Mouse (Mus musculus) MEL (cell line): ENCODE data around the gene Ccdc157. TPM values are rescaled to one million over a fixed set of nuclear protein-coding genes. Genes with fewer than 3 reads are reported as not detected.
"Not testable (repeated sequence)": the region's sequence is repeated elsewhere in the genome, so short reads cannot be mapped to it uniquely, and the experiment has no call there.

Source experiments
- DNase-seq: peaks from one replicate; pipeline ENCODE4 v3.0.0; 2011; ENCODE audit warnings: low read depth, low spot score
- H3K27ac ChIP-seq: 2 replicates; pipeline ENCODE4 v1.5.1; 2012; ENCODE audit warnings: low read depth, mild to moderate bottlenecking, control low read depth, low read length, moderate library complexity; ENCODE audit not compliant: control insufficient read depth
- H3K27me3 ChIP-seq, 2 experiments: fragments of 150-350 bp in 1 of 2; sonication (generic) in 1 of 2; 2 replicates each; pipeline ENCODE4 v1.6.1; 2012; ENCODE audit warnings: low read length in 2 of 2, mild to moderate bottlenecking in 2 of 2, improper control_type of control experiment in 1 of 2, moderate library complexity in 1 of 2; ENCODE audit not compliant: insufficient read depth in 2 of 2, control insufficient read depth in 1 of 2
- H3K36me3 ChIP-seq, 2 experiments: 2 replicates each; pipeline ENCODE4 v1.6.1; 2012 to 2014; ENCODE audit warnings: low read length in 2 of 2, improper control_type of control experiment in 1 of 2, inconsistent platforms in 1 of 2, mild to moderate bottlenecking in 1 of 2; ENCODE audit not compliant: insufficient read depth in 2 of 2, control insufficient read depth in 1 of 2
- H3K4me1 ChIP-seq, 2 experiments: fragments of 150-350 bp in 1 of 2; sonication (generic) in 1 of 2; 2 replicates each; pipeline ENCODE4 v1.6.1; 2012; ENCODE audit warnings: low read length in 2 of 2, improper control_type of control experiment in 1 of 2, mild to moderate bottlenecking in 1 of 2; ENCODE audit not compliant: insufficient read depth in 2 of 2, control insufficient read depth in 1 of 2
- H3K4me3 ChIP-seq, 2 experiments: fragments of 150-350 bp in 1 of 2; sonication (generic) in 1 of 2; 2 replicates each; pipeline ENCODE4 v1.5.1; 2012; ENCODE audit warnings: low read depth in 2 of 2, low read length in 2 of 2, mild to moderate bottlenecking in 2 of 2, moderate library complexity in 2 of 2, control low read depth in 1 of 2, improper control_type of control experiment in 1 of 2; ENCODE audit not compliant: control insufficient read depth in 1 of 2, insufficient read depth in 1 of 2
- H3K79me2 ChIP-seq: 2 replicates; pipeline ENCODE4 v1.6.1; 2012; ENCODE audit warnings: mild to moderate bottlenecking, low read length, moderate library complexity; ENCODE audit not compliant: control insufficient read depth, poor library complexity, insufficient read depth
- H3K9ac ChIP-seq: 2 replicates; pipeline ENCODE4 v1.6.1; 2012; ENCODE audit warnings: low read depth, mild to moderate bottlenecking, control low read depth, low read length, moderate library complexity; ENCODE audit not compliant: control insufficient read depth, poor library complexity, severe bottlenecking
- H3K9me3 ChIP-seq: fragments of 150-350 bp; sonication (generic); replicated peaks from 2 replicates; pipeline ENCODE4 v1.6.1; 2012; ENCODE audit warnings: mild to moderate bottlenecking, low read length, improper control_type of control experiment, moderate library complexity; ENCODE audit not compliant: insufficient read depth
- BHLHE40 ChIP-seq: IDR thresholded peaks from 2 replicates; pipeline ENCODE4 v1.6.1; 2012; ENCODE audit warnings: low read depth, mild to moderate bottlenecking, inconsistent platforms, low read length, improper control_type of control experiment, borderline replicate concordance
- CTCF ChIP-seq, 3 experiments: IDR thresholded peaks in 2 of 3; conservative IDR thresholded peaks in 1 of 3; 2 replicates each; pipeline ENCODE4 v1.5.1; 2011 to 2012; ENCODE audit warnings: low read length in 3 of 3, low read depth in 2 of 3, mild to moderate bottlenecking in 2 of 3, improper control_type of control experiment in 1 of 3, inconsistent platforms in 1 of 3, mixed read lengths in 1 of 3, moderate library complexity in 1 of 3; ENCODE audit not compliant: control insufficient read depth in 1 of 3, insufficient read depth in 1 of 3, poor library complexity in 1 of 3, severe bottlenecking in 1 of 3
- E2F4 ChIP-seq: IDR thresholded peaks from 2 replicates; pipeline ENCODE4 v1.6.1; 2011; ENCODE audit warnings: low read depth, low read length, improper control_type of control experiment, borderline replicate concordance
- ELF1 ChIP-seq: IDR thresholded peaks from 2 replicates; pipeline ENCODE4 v1.6.1; 2014; ENCODE audit warnings: low read depth, mild to moderate bottlenecking, inconsistent platforms, low read length, improper control_type of control experiment, moderate library complexity
- EP300 ChIP-seq, 2 experiments: IDR thresholded peaks; 2 replicates each; pipeline ENCODE4 v1.6.1; 2011; ENCODE audit warnings: improper control_type of control experiment in 2 of 2, low read length in 2 of 2, low read depth in 1 of 2, mild to moderate bottlenecking in 1 of 2
- GABPA ChIP-seq: IDR thresholded peaks from 2 replicates; pipeline ENCODE4 v1.6.1; 2012; ENCODE audit warnings: low read depth, mild to moderate bottlenecking, inconsistent platforms, low read length, improper control_type of control experiment, moderate library complexity
- HCFC1 ChIP-seq: IDR thresholded peaks from 2 replicates; pipeline ENCODE4 v1.6.1; 2012; ENCODE audit warnings: low read depth, mild to moderate bottlenecking, inconsistent platforms, low read length, improper control_type of control experiment, moderate library complexity
- MAFK ChIP-seq: IDR thresholded peaks from 2 replicates; pipeline ENCODE4 v1.6.1; 2011; ENCODE audit warnings: low read depth, mild to moderate bottlenecking, low read length, improper control_type of control experiment, borderline replicate concordance
- MAZ ChIP-seq: IDR thresholded peaks from 2 replicates; pipeline ENCODE4 v1.6.1; 2012; ENCODE audit warnings: low read depth, mild to moderate bottlenecking, inconsistent platforms, low read length, improper control_type of control experiment
- MEF2A ChIP-seq: IDR thresholded peaks from 2 replicates; pipeline ENCODE4 v1.6.1; 2014; ENCODE audit warnings: low read depth, mild to moderate bottlenecking, inconsistent platforms, low read length, improper control_type of control experiment; ENCODE audit not compliant: poor library complexity, insufficient replicate concordance, severe bottlenecking; ENCODE audit errors: extremely low read depth
- MXI1 ChIP-seq: IDR thresholded peaks from 2 replicates; pipeline ENCODE4 v1.6.1; 2011; ENCODE audit warnings: mild to moderate bottlenecking, low read depth, low read length, improper control_type of control experiment
- POLR2AphosphoS2 ChIP-seq: IDR thresholded peaks from 2 replicates; pipeline ENCODE4 v1.6.1; 2011; ENCODE audit warnings: low read length, improper control_type of control experiment
- SMC3 ChIP-seq: IDR thresholded peaks from 2 replicates; pipeline ENCODE4 v1.6.1; 2011; ENCODE audit warnings: low read depth, low read length, improper control_type of control experiment
- TBP ChIP-seq: IDR thresholded peaks from 2 replicates; pipeline ENCODE4 v1.8.0; 2011; ENCODE audit warnings: low read depth, low read length, improper control_type of control experiment
- USF1 ChIP-seq: IDR thresholded peaks from 2 replicates; pipeline ENCODE4 v1.6.1; 2014; ENCODE audit warnings: low read depth, mild to moderate bottlenecking, inconsistent platforms, low read length, improper control_type of control experiment, moderate library complexity
- USF2 ChIP-seq, 2 experiments: IDR thresholded peaks; 2 replicates each; pipeline ENCODE4 v1.6.1; 2011 to 2012; ENCODE audit warnings: improper control_type of control experiment in 2 of 2, low read length in 2 of 2, borderline replicate concordance in 1 of 2, inconsistent platforms in 1 of 2, low read depth in 1 of 2, mild to moderate bottlenecking in 1 of 2; ENCODE audit not compliant: insufficient read depth in 1 of 2
- ZC3H11A ChIP-seq: IDR thresholded peaks from 2 replicates; pipeline ENCODE4 v1.6.1; 2012; ENCODE audit warnings: low read depth, mild to moderate bottlenecking, inconsistent platforms, low read length, improper control_type of control experiment
- ZKSCAN1 ChIP-seq: IDR thresholded peaks from 2 replicates; pipeline ENCODE4 v1.6.1; 2012; ENCODE audit warnings: low read depth, mild to moderate bottlenecking, inconsistent platforms, low read length, improper control_type of control experiment, moderate library complexity
- ZMIZ1 ChIP-seq: IDR thresholded peaks from 2 replicates; pipeline ENCODE4 v1.6.1; 2012; ENCODE audit warnings: low read depth, mild to moderate bottlenecking, inconsistent platforms, low read length, improper control_type of control experiment, moderate library complexity
- ZNF384 ChIP-seq: IDR thresholded peaks from 2 replicates; pipeline ENCODE4 v1.6.1; 2012; ENCODE audit warnings: low read depth, mild to moderate bottlenecking, inconsistent platforms, low read length, improper control_type of control experiment
- polyA plus RNA-seq, 2 experiments: library from polyadenylated mRNA; stranded (reverse) in 1 of 2; unstranded in 1 of 2; fragments of >175 nt in 1 of 2; fragments of >200 nt in 1 of 2; gene quantifications; 2 replicates each; pipeline versions ENCODE4 v1.2.1 to v1.2.4; 2012; ENCODE audit warnings: low replicate concordance in 2 of 2, low read depth in 1 of 2; ENCODE audit not compliant: insufficient read length in 2 of 2, insufficient read depth in 1 of 2, missing spikeins in 1 of 2
- total RNA-seq: library from RNA; depleted of rRNA; stranded (reverse); fragments of 300-350 nt; gene quantifications from 2 replicates; pipeline ENCODE4 v1.2.3, GENCODE M21; 2012

Ccdc157 gene
- total and polyA plus RNA-seq, 3 experiments: 2.0 to 2.9 TPM; not detected in 1

- Histone ChIP-seq H3K4me3 (no peak overlapping the region), H3K36me3 (peaks cover 3 to 26% of the 10 kb centered on the region in 2 experiments; a peak in 3 of 4 replicates), H3K9ac (no peak overlapping the region), H3K79me2 (no peaks in the 10 kb centered on the region), H3K4me1 (peaks cover 26 to 36% of the 10 kb centered on the region in 2 experiments), H3K27me3 (no peaks in the 10 kb centered on the region), H3K9me3 (no peaks in the 10 kb centered on the region), H3K27ac (no peak overlapping the region)
- TF ChIP-seq BHLHE40 (no peak), TBP (no peak), USF2 (IDR thresholded peaks at IDR 0.05; ENCODE audit: borderline replicate concordance in 1 of 2, insufficient read depth in 1 of 2, low read depth in 1 of 2, low read length in 2 of 2) (no peak), SMC3 (no peak), HCFC1 (no peak), ELF1 (no peak), MXI1 (no peak), ZC3H11A (no peak), MAFK (no peak), GABPA (no peak)
- no peak for DNase-seq
These were observed 48.1 kb downstream of the Ccdc157 start for GRCm38 (mm10) chr11:4112033-4112432.

- no peak overlapping the region for H3K4me3 ChIP-seq
- TF ChIP-seq EP300 (IDR thresholded peaks at IDR 0.05; ENCODE audit: low read depth in 1 of 2, low read length in 2 of 2): no peak
- TF ChIP-seq MAZ: no peak
- no peak for TF ChIP-seq POLR2AphosphoS2
- TF ChIP-seq ZKSCAN1: no peak
- TF ChIP-seq ZMIZ1: no peak
- TF ChIP-seq TBP: no peak
- no peak for TF ChIP-seq MAFK
- no peak for TF ChIP-seq CTCF (IDR thresholded peaks at IDR 0.05 in 2 of 3, conservative IDR thresholded peaks at IDR 0.05 in 1 of 3; ENCODE audit: control insufficient read depth in 1 of 3, insufficient read depth in 1 of 3, low read depth in 2 of 3, low read length in 3 of 3, poor library complexity in 1 of 3, severe bottlenecking in 1 of 3)
- no peak for TF ChIP-seq USF1
- no peak for TF ChIP-seq E2F4
- no peak for TF ChIP-seq ZNF384
- no peak for TF ChIP-seq MEF2A
- peaks cover 0 to 3% of the 10 kb centered on the region in 2 experiments; a peak in 2 of 4 replicates for H3K36me3 ChIP-seq
- H3K4me1 ChIP-seq: peaks cover 4 to 6% of the 10 kb centered on the region in 2 experiments
- H3K27me3 ChIP-seq: no peaks in the 10 kb centered on the region
- H3K79me2 ChIP-seq: no peaks in the 10 kb centered on the region
- no peak for DNase-seq
- H3K9me3 ChIP-seq: no peaks in the 10 kb centered on the region
- H3K9ac ChIP-seq: no peak overlapping the region
- H3K27ac ChIP-seq: no peak overlapping the region
These were observed 51.4 kb downstream of the Ccdc157 start for GRCm38 (mm10) chr11:4108691-4109090.

GRCm38 (mm10) chr11:4107901-4108300 lies 52.2 kb downstream of the Ccdc157 start:
- not testable (repeated sequence) for H3K36me3 ChIP-seq, H3K27ac ChIP-seq, DNase-seq, H3K4me3 ChIP-seq, H3K4me1 ChIP-seq, H3K9ac ChIP-seq, H3K27me3 ChIP-seq, H3K79me2 ChIP-seq, H3K9me3 ChIP-seq
